Mouse (Mus musculus): ENCODE data around the gene Hist1h1c. TPM values are rescaled to one million over a fixed set of nuclear protein-coding genes. Genes with fewer than 3 reads are reported as not detected.
"Not testable (repeated sequence)": the region's sequence is repeated elsewhere in the genome, so short reads cannot be mapped to it uniquely, and the experiment has no call there.

The Hist1h1c gene
- total RNA-seq (2015) (179 and 186 TPM in 2 replicates), total RNA-seq (2017) (1,288 and 1,327 TPM in 2 replicates)

DNA sequence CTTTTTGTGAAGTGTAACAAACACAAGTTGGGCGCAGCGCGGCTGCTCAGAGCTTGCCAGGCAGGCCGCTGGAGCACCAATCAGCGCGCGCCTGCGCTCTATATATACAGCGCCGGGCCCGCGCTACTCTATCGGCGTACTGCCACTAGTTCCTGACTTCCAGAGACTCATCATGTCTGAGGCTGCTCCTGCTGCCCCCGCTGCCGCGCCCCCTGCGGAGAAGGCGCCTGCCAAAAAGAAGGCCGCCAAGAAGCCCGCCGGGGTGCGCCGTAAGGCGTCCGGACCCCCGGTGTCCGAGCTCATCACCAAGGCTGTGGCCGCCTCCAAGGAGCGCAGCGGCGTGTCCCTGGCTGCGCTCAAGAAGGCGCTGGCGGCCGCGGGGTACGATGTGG is at the start of gene Hist1h1c:
Gene Hist1h1c, plus strand, starts transcription at position 132 of the 392 bp plus-strand sequence.
- ATAC-seq (ENCODE audit: poor library complexity, severe bottlenecking) = peak; percentile 71

GRCm38 (mm10) chr13:23688956-23689355 is 49.7 kb upstream of the Hist1h1c start:
- ATAC-seq (ENCODE audit: poor library complexity, severe bottlenecking) = 0 out of 2 replicates have a peak, but pooled peaks have one; percentile 28

DNA sequence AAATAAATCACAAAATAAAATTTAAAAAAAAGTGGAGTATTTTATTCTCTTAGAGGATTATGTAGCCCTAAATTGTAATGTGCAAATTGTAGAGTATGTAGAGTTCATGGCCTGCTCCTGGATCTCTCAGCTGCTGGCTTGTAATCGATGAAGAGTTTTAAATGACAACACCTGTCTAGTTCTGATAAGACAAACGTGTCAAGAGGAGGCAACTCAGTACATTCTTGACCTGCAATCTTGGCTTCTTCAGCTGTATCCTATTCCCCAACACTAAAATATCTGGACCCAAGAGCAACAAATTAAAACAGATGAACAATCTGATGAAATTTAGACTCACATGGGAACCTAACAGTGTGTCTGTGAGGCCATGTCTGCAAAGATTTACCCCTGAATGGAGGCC is 49.1 kb upstream of the Hist1h1c start:
- ATAC-seq (ENCODE audit: poor library complexity, severe bottlenecking) = no peak

DNA sequence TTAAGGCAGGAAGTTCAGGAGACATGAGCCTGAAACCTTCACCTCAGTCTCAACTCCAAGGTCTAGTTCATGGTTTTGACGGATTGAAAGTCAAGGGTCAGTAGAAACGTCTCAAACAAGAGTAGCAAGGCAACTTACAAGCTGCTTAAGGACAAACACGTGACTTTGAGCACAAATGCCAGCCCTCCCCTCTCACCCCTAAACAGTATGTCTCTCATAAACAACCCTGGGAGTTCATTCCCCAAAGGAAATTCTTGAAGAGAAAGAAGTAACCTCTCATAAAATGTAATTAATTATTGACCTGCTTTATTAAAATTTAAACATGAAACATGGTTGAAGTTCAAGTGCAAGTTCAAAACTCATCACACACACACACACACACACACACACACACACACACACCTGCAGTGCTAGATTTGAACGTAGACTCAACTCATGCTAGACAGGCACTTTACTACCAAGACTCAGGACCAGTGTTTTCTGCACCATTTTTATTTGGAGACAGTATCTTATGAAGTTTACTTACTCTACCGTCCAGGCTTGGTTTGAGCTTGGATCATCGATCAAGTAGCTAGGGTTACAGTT is 44.7 kb upstream of the Hist1h1c start:
- ATAC-seq (ENCODE audit: poor library complexity, severe bottlenecking) = no peak

DNA sequence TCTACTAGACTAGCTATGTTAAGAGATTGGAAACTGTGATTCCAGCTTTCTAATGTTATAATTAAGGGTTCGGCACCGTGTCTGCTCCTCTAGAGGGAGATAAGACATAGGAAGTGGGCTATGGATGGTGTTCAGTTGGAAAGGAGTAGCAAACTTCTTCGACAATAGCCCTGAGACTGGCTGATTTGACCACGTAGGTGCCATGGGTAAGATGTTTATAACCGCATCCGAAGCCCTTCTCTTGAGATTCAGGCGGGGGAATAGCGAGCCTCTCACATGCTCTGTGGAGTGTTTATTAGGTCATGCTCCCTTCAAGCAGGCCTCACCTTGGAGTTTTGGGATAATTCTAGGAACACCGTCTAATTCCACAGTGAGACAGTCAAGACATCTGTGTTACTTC is 43.7 kb upstream of the Hist1h1c start:
- ATAC-seq (ENCODE audit: poor library complexity, severe bottlenecking) = no peak

GRCm38 (mm10) chr13:23695514-23695913 is 43.1 kb upstream of the Hist1h1c start, which contains the start of gene Hist1h1t:
TSS of gene Hist1h1t (plus strand) at chr13:23695814.
- no peak for ATAC-seq (ENCODE audit: poor library complexity, severe bottlenecking)

DNA sequence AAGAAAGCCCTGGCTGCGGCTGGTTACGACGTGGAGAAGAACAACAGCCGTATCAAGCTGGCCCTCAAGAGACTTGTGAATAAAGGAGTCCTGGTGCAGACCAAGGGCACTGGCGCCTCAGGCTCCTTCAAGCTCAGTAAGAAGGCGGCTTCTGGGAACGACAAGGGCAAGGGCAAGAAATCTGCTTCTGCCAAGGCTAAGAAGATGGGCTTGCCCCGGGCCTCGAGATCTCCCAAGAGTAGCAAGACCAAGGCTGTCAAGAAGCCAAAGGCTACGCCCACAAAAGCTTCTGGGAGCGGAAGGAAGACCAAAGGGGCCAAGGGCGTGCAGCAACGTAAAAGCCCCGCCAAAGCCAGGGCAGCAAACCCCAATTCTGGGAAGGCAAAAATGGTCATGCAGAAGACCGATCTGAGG is 42.5 kb upstream of the Hist1h1c start:
- ATAC-seq (ENCODE audit: poor library complexity, severe bottlenecking) = no peak

- ATAC-seq (ENCODE audit: poor library complexity, severe bottlenecking) = peak; percentile 36
Observed at GRCm38 (mm10) chr13:23697491-23698299, 40.9 kb upstream of the Hist1h1c start.

DNA sequence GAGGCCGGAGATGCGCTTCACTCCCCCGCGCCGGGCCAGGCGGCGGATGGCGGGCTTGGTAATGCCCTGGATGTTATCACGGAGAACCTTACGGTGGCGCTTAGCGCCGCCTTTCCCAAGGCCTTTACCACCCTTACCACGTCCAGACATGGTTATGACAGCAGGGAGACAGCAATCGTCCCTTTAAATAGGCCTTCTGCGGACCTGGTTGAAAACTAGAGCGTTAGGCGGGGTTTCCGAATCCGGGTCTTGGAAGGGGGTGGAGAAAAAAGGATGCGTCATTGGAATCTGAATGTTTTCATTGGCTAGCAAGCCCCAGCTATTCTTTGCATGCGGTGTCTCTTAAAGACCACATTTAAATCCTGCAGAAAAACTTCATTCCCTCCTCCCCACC is 40.3 kb upstream of the Hist1h1c start, which contains the start of gene Hist1h4c:
Gene Hist1h4c, minus strand, starts transcription at position 155 of the 394 bp plus-strand sequence.
- ATAC-seq (ENCODE audit: poor library complexity, severe bottlenecking) = peak; percentile 88

- ATAC-seq (ENCODE audit: poor library complexity, severe bottlenecking) = no peak
Observed at GRCm38 (mm10) chr13:23698996-23699395, 39.6 kb upstream of the Hist1h1c start.

- ATAC-seq (ENCODE audit: poor library complexity, severe bottlenecking) = no peak
Observed at GRCm38 (mm10) chr13:23699767-23700166, 38.8 kb upstream of the Hist1h1c start.

DNA sequence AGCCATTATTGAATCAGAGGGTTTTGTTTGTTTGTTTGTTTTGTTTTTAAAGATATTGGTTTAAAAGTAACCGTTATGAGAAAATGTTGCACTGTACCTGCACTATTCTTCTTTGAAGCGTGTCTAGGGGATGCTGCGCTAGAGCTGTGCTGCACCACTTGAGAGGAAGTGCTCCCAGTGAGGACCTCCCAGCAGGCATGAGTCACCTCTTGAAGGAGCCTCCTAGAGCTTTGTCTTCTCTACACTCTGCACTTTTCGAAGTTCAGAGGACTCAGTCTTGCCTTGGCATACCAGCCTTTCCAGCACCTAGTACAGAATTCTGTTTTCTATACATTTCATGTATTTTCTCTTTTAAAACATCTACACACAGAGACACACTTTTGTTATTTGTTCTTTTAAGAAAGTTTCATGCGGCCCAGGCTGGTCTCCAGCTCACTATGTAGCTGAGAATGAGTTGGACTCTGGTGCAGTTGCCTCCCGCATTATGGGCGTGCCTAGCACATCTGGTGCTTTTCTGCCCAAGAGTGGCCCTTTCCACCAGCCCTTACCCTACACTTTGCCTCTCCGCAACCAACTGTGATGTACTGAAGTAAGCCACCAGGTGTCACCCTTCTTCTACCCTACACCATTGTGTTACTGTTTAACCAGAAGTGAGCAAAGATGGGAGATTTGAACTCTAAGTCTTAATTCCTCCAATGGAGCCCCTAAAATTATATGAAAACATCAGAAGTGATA is 37.7 kb upstream of the Hist1h1c start:
- ATAC-seq (ENCODE audit: poor library complexity, severe bottlenecking) = peak; percentile 67

DNA sequence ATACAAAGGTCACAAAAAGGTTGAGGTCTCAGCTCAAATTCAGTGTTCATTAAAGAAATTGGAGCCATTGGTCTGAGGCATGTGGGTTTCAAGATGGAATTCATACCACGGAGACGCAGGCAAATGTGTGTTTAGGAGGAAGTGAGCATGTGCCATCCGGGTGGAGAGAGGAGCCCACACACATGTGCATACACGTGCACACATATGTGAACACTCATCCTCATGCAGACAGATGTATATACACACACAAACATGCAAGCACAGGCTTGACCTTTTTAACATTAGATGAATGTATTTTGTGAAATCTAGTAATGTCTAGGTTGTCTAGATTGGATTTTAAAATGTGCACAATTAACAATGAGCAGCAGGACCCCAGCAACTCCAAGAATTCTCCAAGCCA is 36.4 kb upstream of the Hist1h1c start:
- ATAC-seq (ENCODE audit: poor library complexity, severe bottlenecking) = no peak

DNA sequence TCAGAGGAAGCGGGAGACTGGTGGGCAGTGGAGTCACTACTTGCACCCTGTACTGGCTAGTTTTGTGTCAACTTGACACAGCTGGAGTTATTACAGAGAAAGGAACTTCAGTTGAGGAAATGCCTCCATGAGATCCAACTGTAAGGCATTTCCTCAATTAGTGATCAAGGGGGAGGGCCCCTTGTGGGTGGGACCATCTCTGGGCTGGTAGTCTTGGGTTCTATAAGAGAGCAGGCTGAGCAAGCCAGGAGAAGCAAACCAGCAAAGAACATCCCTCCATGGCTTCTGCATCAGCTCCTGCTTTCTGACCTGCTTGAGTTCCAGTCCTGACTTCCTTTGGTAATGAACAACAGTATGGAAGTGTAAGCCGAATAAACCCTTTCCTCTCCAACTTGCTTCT is 35.8 kb upstream of the Hist1h1c start:
- ATAC-seq (ENCODE audit: poor library complexity, severe bottlenecking) = not testable (repeated sequence)

- ATAC-seq (ENCODE audit: poor library complexity, severe bottlenecking) = peak; percentile 51
Observed at GRCm38 (mm10) chr13:23705751-23706356, 32.8 kb upstream of the Hist1h1c start.

DNA sequence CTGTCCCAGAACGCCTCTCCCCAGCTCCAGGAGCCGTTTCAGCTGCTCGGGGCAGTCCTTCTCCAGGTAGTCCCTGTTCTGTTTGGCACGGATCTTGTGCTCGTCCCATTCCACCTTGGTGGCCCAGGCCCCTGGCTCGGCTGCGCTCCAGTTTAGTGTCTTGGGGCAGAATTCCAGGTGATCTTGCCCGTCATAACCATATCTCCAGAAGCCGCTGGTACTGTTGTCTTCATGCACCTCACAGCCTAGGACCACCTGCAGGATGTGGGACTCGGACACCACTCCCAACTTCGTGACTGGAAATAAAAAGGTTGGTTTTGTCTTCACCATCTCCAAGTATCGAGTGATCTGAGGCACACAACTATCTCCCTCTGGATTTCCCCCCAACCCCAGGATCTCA is 31.8 kb upstream of the Hist1h1c start:
- ATAC-seq (ENCODE audit: poor library complexity, severe bottlenecking) = no peak

DNA sequence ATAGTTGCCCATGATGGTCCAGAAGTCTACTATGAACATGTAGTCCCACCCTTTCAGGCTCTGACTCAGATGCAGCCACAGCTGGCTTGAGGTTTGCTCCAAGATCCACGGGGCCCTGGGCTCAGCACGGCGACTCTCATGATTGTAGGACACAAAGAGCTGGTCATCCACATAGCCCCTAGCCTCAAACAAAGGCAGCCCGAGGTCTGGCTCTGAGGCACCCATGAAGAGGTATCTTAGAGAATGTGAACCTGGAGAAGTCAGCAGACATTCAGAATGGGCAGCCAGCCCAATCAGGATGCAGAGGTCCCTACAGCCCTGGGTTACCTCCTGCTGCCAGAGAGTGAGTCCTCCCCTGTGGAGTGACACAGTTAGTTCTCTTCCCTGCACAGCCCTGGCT is 30.6 kb upstream of the Hist1h1c start:
- ATAC-seq (ENCODE audit: poor library complexity, severe bottlenecking) = no peak

DNA sequence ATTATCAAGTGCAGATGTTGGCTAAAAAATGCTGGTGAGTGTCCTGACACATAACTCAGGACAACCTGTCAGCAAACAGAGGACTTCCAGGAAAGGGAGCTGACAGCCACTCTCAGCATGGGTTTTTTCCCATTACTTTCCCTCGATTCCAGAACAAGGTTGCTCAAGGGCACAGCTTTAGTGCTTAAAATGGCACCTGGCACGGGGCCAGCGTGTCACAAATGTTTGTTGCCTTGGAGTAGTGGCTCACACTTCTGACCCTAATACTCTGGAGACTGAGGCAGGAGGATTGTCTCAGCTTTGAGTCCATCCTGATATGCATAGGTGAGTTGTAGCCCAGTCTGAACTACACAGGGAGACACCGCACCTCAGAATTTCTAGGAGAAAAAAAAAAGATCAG is 30.0 kb upstream of the Hist1h1c start:
- ATAC-seq (ENCODE audit: poor library complexity, severe bottlenecking) = no peak

- ATAC-seq (ENCODE audit: poor library complexity, severe bottlenecking) = peak; percentile 4; the same call in 1 of the 2 replicates
Observed at GRCm38 (mm10) chr13:23709714-23710373, 28.8 kb upstream of the Hist1h1c start.

GRCm38 (mm10) chr13:23710374-23711089 is 28.1 kb upstream of the Hist1h1c start, which contains the start of gene Hfe:
TSS of gene Hfe (minus strand) at chr13:23710854.
- peak; percentile 86 for ATAC-seq (ENCODE audit: poor library complexity, severe bottlenecking)

Data from megakaryocyte, adult 5-6 weeks (primary cell).